In genomic region chr14:13961401-13962112, GRCm38 (mm10) we compare ENCODE assay signal across 8 mouse cellular contexts. TPM values are rescaled to one million over a fixed set of nuclear protein-coding genes. Genes with fewer than 3 reads are reported as not detected.
DNase-seq lines count a peak whose midpoint lies in the region; ATAC-seq and TF ChIP-seq lines count a peak whose summit lies in the region.

TSS of gene Atxn7 (plus strand) at chr14:13961440.
TSS of gene Thoc7 (minus strand) at chr14:13961852.

- no peaks in the 10 kb centered on the region for H3K36me3 ChIP-seq in embryonic facial prominence, embryonic 11.5 days (replicated peaks; ENCODE audit: control insufficient read depth, insufficient read depth, low read depth, low read length)
- no peaks in the 10 kb centered on the region for H3K36me3 ChIP-seq in midbrain, postnatal 0 days (ENCODE audit: insufficient read depth, low read length)
- no peaks in the 10 kb centered on the region for H3K36me3 ChIP-seq in stomach, embryonic 15.5 days

- ATAC-seq in embryonic facial prominence, embryonic 11.5 days (replicated peaks; ENCODE audit: insufficient number of reproducible peaks, low FRiP score, low TSS enrichment, low read depth): peak; percentile 58
- ATAC-seq in midbrain, postnatal 0 days (ENCODE audit: low FRiP score): peak; percentile 52
- peak; percentile 67 for ATAC-seq in stomach, embryonic 15.5 days (ENCODE audit: insufficient read depth, low FRiP score, low read depth)

- no peak for TF ChIP-seq CTCF in midbrain, postnatal 0 days (IDR thresholded peaks at IDR 0.05)

- WGBS in embryonic facial prominence, embryonic 11.5 days: 7% methylated on average over 25 of the region's 56 CpGs
- 5% methylated on average over 29 of the region's 56 CpGs for WGBS in midbrain, postnatal 0 days
- WGBS in stomach, embryonic 15.5 days: 4% methylated on average over 28 of the region's 56 CpGs

- no peaks in the 10 kb centered on the region for H3K4me1 ChIP-seq in embryonic facial prominence, embryonic 11.5 days (ENCODE audit: control insufficient read depth, insufficient read depth, low read length)
- 0 out of 2 replicates have a peak, but pooled peaks cover 5% of the 10 kb centered on the region for H3K4me1 ChIP-seq in midbrain, postnatal 0 days (ENCODE audit: insufficient read depth, low read length)
- H3K4me1 ChIP-seq in stomach, embryonic 15.5 days: 0 out of 2 replicates have a peak, but pooled peaks cover 7% of the 10 kb centered on the region

- H3K27me3 ChIP-seq in embryonic facial prominence, embryonic 11.5 days (ENCODE audit: control insufficient read depth, insufficient read depth, low read length): no peaks in the 10 kb centered on the region
- H3K27me3 ChIP-seq in midbrain, postnatal 0 days (ENCODE audit: insufficient read depth, low read length): no peaks in the 10 kb centered on the region
- no peaks in the 10 kb centered on the region for H3K27me3 ChIP-seq in stomach, embryonic 15.5 days (replicated peaks)

- peak within 1 kb of the TSS; percentile 99 for H3K9ac ChIP-seq in embryonic facial prominence, embryonic 11.5 days (replicated peaks; ENCODE audit: low read length)
- peak within 1 kb of the TSS; percentile 98 for H3K9ac ChIP-seq in midbrain, postnatal 0 days (replicated peaks; ENCODE audit: low read length, poor library complexity, severe bottlenecking)
- peak within 1 kb of the TSS; percentile 96 for H3K9ac ChIP-seq in stomach, embryonic 15.5 days

- H3K27ac ChIP-seq in embryonic facial prominence, embryonic 11.5 days (replicated peaks; ENCODE audit: low read depth, low read length): peak within 1 kb of the TSS; percentile 82
- peak within 1 kb of the TSS; percentile 85 for H3K27ac ChIP-seq in midbrain, postnatal 0 days (ENCODE audit: low read depth, low read length)
- H3K27ac ChIP-seq in stomach, embryonic 15.5 days: peak within 1 kb of the TSS; percentile 90

- H3K4me2 ChIP-seq in embryonic facial prominence, embryonic 11.5 days (ENCODE audit: low read depth, low read length): peak within 1 kb of the TSS; percentile 77
- peak within 1 kb of the TSS; percentile 75 for H3K4me2 ChIP-seq in midbrain, postnatal 0 days (ENCODE audit: low read depth, low read length, poor library complexity, severe bottlenecking)
- H3K4me2 ChIP-seq in stomach, embryonic 15.5 days: peak within 1 kb of the TSS; percentile 66

- no peaks in the 10 kb centered on the region for H3K9me3 ChIP-seq in embryonic facial prominence, embryonic 11.5 days (replicated peaks; ENCODE audit: control insufficient read depth, low read length)
- H3K9me3 ChIP-seq in midbrain, postnatal 0 days (ENCODE audit: low read length): no peaks in the 10 kb centered on the region
- no peaks in the 10 kb centered on the region for H3K9me3 ChIP-seq in stomach, embryonic 15.5 days

- H3K4me3 ChIP-seq in embryonic facial prominence, embryonic 11.5 days (ENCODE audit: low read depth, low read length): peak within 1 kb of the TSS; percentile 94
- H3K4me3 ChIP-seq in midbrain, postnatal 0 days (ENCODE audit: low read depth, low read length): peak within 1 kb of the TSS; percentile 91
- H3K4me3 ChIP-seq in stomach, embryonic 15.5 days (replicated peaks): peak within 1 kb of the TSS; percentile 88

- DNase-seq in 416B (ENCODE audit: low read depth) (peak; percentile 53), liver (peak; percentile 50)
- DNase-seq in adrenal gland, adult 8-10 months: peak; percentile 33
- DNase-seq in embryonic facial prominence, embryonic 11.5 days (ENCODE audit: low spot score): peak; percentile 53
- DNase-seq in heart, adult 18-20 months: peak; percentile 38 to 59
- DNase-seq in kidney, adult 18-20 months: peak; percentile 74
- DNase-seq in midbrain, postnatal 0 days (ENCODE audit: low spot score): peak; percentile 2

RNA-seq across cellular contexts. Expression of gene Atxn7, which starts in this region (rescaled TPM):
- total RNA-seq in adrenal gland, adult 8-10 months (2022): 10 to 100 TPM; 20.2 to 34.2 (median 26.0) TPM
- polyA plus RNA-seq in embryonic facial prominence, embryonic 11.5 days (2014; fragmentation: Nextera tagmentation; extraction: Ambion mirVana): 3.4 and 3.7 TPM in 2 replicates
- total RNA-seq in heart, adult 18-20 months (2021): 10 to 100 TPM; 14.0 to 16.6 TPM
- total RNA-seq in midbrain, postnatal 0 days (2014; rRNA removed): 12.7 and 22.4 TPM in 2 replicates
- 2.2 and 2.5 TPM in 2 replicates for polyA plus RNA-seq in midbrain, postnatal 0 days (2015; fragmentation: Nextera tagmentation; extraction: Ambion mirVana)
- polyA plus RNA-seq in stomach, embryonic 15.5 days (2015; fragmentation: Nextera tagmentation; extraction: Ambion mirVana): 4.6 and 4.8 TPM in 2 replicates

RNA-seq across cellular contexts. Expression of gene Thoc7, which starts in this region (rescaled TPM):
- 100 to 1,000 TPM in 1 of 4 experiments, 10 to 100 TPM in 3; 88.6 to 105 (median 93.3) TPM for total RNA-seq in adrenal gland, adult 8-10 months (2022)
- 251 and 287 TPM in 2 replicates for polyA plus RNA-seq in embryonic facial prominence, embryonic 11.5 days (2014; fragmentation: Nextera tagmentation; extraction: Ambion mirVana)
- total RNA-seq in heart, adult 18-20 months (2021): 10 to 100 TPM; 84.5 to 89.7 TPM
- 55.7 and 70.7 TPM in 2 replicates for total RNA-seq in midbrain, postnatal 0 days (2014; rRNA removed)
- polyA plus RNA-seq in midbrain, postnatal 0 days (2015; fragmentation: Nextera tagmentation; extraction: Ambion mirVana): 195 and 196 TPM in 2 replicates
- polyA plus RNA-seq in stomach, embryonic 15.5 days (2015; fragmentation: Nextera tagmentation; extraction: Ambion mirVana): 191 and 213 TPM in 2 replicates

Comparison
In these comparisons a context has a peak if more than half of its experiments do, and no peak if none do; other contexts are left out.
1. Peak in every context shown above with its lines: DNase-seq, ATAC-seq, H3K4me3 ChIP-seq and H3K27ac ChIP-seq.
2. DNase-seq: peak in every context shown above with its lines; median percentile 74 in kidney, adult 18-20 months; 53 in 416B; 53 in embryonic facial prominence, embryonic 11.5 days; 50 in liver; 48 in heart, adult 18-20 months; 33 in adrenal gland, adult 8-10 months; 2 in midbrain, postnatal 0 days.